Mouse (Mus musculus) erythroblast, embryonic 14.5 days (primary cell): Measurements from ENCODE around the gene Zc2hc1c. TPM values are rescaled to one million over a fixed set of nuclear protein-coding genes. Genes with fewer than 3 reads are reported as not detected.

ENCODE experiments used
- H3K27me3 ChIP-seq: 2 replicates; pipeline ENCODE4 v1.6.1; 2012; ENCODE audit warnings: inconsistent platforms; ENCODE audit not compliant: control insufficient read depth
- H3K36me3 ChIP-seq: 2 replicates; pipeline ENCODE4 v1.6.1; 2012; ENCODE audit warnings: mild to moderate bottlenecking, inconsistent platforms; ENCODE audit not compliant: control insufficient read depth
- H3K4me1 ChIP-seq: 2 replicates; pipeline ENCODE4 v1.6.1; 2012; ENCODE audit warnings: inconsistent platforms; ENCODE audit not compliant: control insufficient read depth
- H3K4me3 ChIP-seq: replicated peaks from 2 replicates; pipeline ENCODE3; 2012; ENCODE audit warnings: moderate library complexity, mild to moderate bottlenecking, inconsistent platforms
- H3K9me3 ChIP-seq: 2 replicates; pipeline ENCODE4 v1.6.1; 2012; ENCODE audit warnings: low read length, inconsistent platforms, mixed read lengths; ENCODE audit not compliant: control insufficient read depth
- GATA1 ChIP-seq: IDR thresholded peaks from 2 replicates; pipeline ENCODE4 v1.6.1; 2012; ENCODE audit warnings: low read length, inconsistent platforms, mixed read lengths
- TAL1 ChIP-seq: IDR thresholded peaks from 3 replicates; pipeline ENCODE4 v1.6.1; 2012; ENCODE audit warnings: low read length, inconsistent platforms, mixed read lengths
- polyA plus RNA-seq: library from polyadenylated mRNA; stranded (reverse); fragments of >175 nt; gene quantifications from 2 replicates; pipeline ENCODE4 v1.2.3, GENCODE M21; 2012

The Zc2hc1c gene
- polyA plus RNA-seq, 1 experiment, result 0.01 TPM

- peaks cover 15% of the 10 kb centered on the region for H3K4me1 ChIP-seq
- no peak for TF ChIP-seq GATA1
- TF ChIP-seq TAL1, result no peak
- H3K36me3 ChIP-seq, result no peaks in the 10 kb centered on the region
- no peaks in the 10 kb centered on the region; the same call in 1 of the 2 replicates for H3K9me3 ChIP-seq
- H3K4me3 ChIP-seq, result no peak overlapping the region
- H3K27me3 ChIP-seq, result peaks cover 31% of the 10 kb centered on the region
Measured at GRCm38 (mm10) chr12:85292288-85292687, 3.9 kb downstream of the Zc2hc1c start.

GRCm38 (mm10) chr12:85292906-85293305 lies 4.5 kb downstream of the Zc2hc1c start:
- no peaks in the 10 kb centered on the region for H3K36me3 ChIP-seq
- H3K4me3 ChIP-seq, result no peak overlapping the region
- H3K27me3 ChIP-seq, result peaks cover 28% of the 10 kb centered on the region
- no peak for TF ChIP-seq TAL1
- TF ChIP-seq GATA1, result no peak
- no peaks in the 10 kb centered on the region; the same call in 1 of the 2 replicates for H3K9me3 ChIP-seq
- H3K4me1 ChIP-seq, result peaks cover 9% of the 10 kb centered on the region

GRCm38 (mm10) chr12:85295506-85295905 lies 7.1 kb downstream of the Zc2hc1c start:
- Histone ChIP-seq H3K4me1 (no peaks in the 10 kb centered on the region), H3K4me3 (no peak overlapping the region), H3K36me3 (peaks cover 14% of the 10 kb centered on the region), H3K27me3 (peaks cover 3% of the 10 kb centered on the region), H3K9me3 (no peaks in the 10 kb centered on the region; the same call in 1 of the 2 replicates)
- no peak for TF ChIP-seq GATA1
- TF ChIP-seq TAL1, result no peak

DNA sequence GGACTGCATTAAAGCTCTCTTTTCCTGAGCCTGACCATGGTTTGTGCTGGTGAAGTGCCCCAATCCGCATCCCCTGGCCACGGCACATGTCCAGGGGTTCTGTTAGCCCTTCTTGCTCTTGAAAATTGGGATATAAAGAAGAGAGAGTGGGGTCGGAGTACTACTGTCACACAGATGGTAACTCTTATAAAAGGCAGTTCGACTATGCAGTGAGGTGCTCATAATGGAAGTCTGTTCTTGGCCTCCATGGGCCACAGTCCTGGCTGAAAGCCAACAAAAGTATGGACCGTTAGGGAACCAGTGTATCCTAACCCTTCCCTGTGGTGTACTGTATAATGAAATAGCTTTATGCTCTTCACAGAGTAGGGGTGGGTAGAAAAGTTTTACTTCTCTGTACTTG lies 8.5 kb downstream of the Zc2hc1c start:
- Histone ChIP-seq H3K4me3 (no peak overlapping the region), H3K4me1 (no peaks in the 10 kb centered on the region), H3K27me3 (no peaks in the 10 kb centered on the region; the same call in 1 of the 2 replicates), H3K9me3 (no peaks in the 10 kb centered on the region; the same call in 1 of the 2 replicates), H3K36me3 (peaks cover 28% of the 10 kb centered on the region)
- TF ChIP-seq TAL1 (no peak), GATA1 (no peak)

- H3K27me3 ChIP-seq, result no peaks in the 10 kb centered on the region; the same call in 1 of the 2 replicates
- no peaks in the 10 kb centered on the region for H3K4me1 ChIP-seq
- peaks cover 33% of the 10 kb centered on the region for H3K36me3 ChIP-seq
- H3K4me3 ChIP-seq, result no peak overlapping the region
- no peaks in the 10 kb centered on the region; the same call in 1 of the 2 replicates for H3K9me3 ChIP-seq
- TF ChIP-seq TAL1 (no peak), GATA1 (no peak)
Measured at GRCm38 (mm10) chr12:85297345-85297997, 9.1 kb downstream of the Zc2hc1c start.

GRCm38 (mm10) chr12:85298127-85298834 lies 9.9 kb downstream of the Zc2hc1c start:
- H3K4me1 ChIP-seq, result no peaks in the 10 kb centered on the region

GRCm38 (mm10) chr12:85298835-85299180 lies 10.4 kb downstream of the Zc2hc1c start:
- TF ChIP-seq GATA1 (no peak), TAL1 (no peak)
- no peak overlapping the region for H3K4me3 ChIP-seq
- H3K9me3 ChIP-seq, result no peaks in the 10 kb centered on the region; the same call in 1 of the 2 replicates
- H3K4me1 ChIP-seq, result no peaks in the 10 kb centered on the region
- H3K27me3 ChIP-seq, result no peaks in the 10 kb centered on the region; the same call in 1 of the 2 replicates
- H3K36me3 ChIP-seq, result peaks cover 45% of the 10 kb centered on the region

More at GRCm38 (mm10) chr12:85298127-85298834, 9.9 kb downstream of the Zc2hc1c start:
- Histone ChIP-seq H3K4me3 (no peak overlapping the region), H3K27me3 (no peaks in the 10 kb centered on the region; the same call in 1 of the 2 replicates), H3K36me3 (peaks cover 40% of the 10 kb centered on the region), H3K9me3 (no peaks in the 10 kb centered on the region; the same call in 1 of the 2 replicates)
- TF ChIP-seq TAL1, result no peak
- no peak for TF ChIP-seq GATA1

- Histone ChIP-seq H3K27me3 (no peaks in the 10 kb centered on the region), H3K4me1 (peaks cover 7% of the 10 kb centered on the region), H3K9me3 (no peaks in the 10 kb centered on the region), H3K36me3 (peaks cover 89% of the 10 kb centered on the region), H3K4me3 (no peak overlapping the region)
- TF ChIP-seq TAL1 (no peak), GATA1 (no peak)
Measured at GRCm38 (mm10) chr12:85303256-85303655, 14.9 kb downstream of the Zc2hc1c start.

DNA sequence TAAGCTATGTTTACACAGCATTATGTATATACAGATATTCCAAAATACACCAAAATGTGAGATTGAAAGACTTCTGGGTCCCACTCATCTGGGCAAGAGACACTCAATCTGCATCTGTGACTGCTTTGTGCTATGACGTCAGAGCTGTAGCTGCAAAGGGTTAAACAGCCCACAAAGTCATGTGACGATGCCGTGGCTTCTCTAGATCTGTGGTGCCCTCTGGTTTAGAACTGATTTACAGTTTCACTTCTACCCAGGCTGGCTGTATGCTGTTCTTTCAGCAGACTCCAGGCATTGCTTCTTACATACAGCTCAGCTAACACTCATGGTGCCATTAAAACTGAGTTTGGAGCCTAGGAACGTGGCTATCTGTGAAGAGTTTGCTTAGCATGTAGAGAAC lies 16.3 kb downstream of the Zc2hc1c start:
- TF ChIP-seq TAL1 (no peak), GATA1 (no peak)
- peaks cover 98% of the 10 kb centered on the region for H3K36me3 ChIP-seq

More for the DNA sequence above, 16.3 kb downstream of the Zc2hc1c start:
- Histone ChIP-seq H3K9me3 (no peaks in the 10 kb centered on the region), H3K4me3 (no peak overlapping the region), H3K27me3 (no peaks in the 10 kb centered on the region), H3K4me1 (peaks cover 7% of the 10 kb centered on the region)
